Mouse (Mus musculus) lung, adult 2 months (tissue): ENCODE results near the gene Clec12a.

Experiments used
- CTCF ChIP-seq: fragments of 200-500 bp; IDR thresholded peaks from 2 replicates; pipeline ENCODE4 v1.5.1; 2011; ENCODE audit warnings: mild to moderate bottlenecking, low read length, control low read depth; ENCODE audit not compliant: insufficient read depth
- POLR2A ChIP-seq: fragments of 200-500 bp; IDR thresholded peaks from 2 replicates; pipeline ENCODE4 v1.6.1; 2011; ENCODE audit warnings: low read depth, mild to moderate bottlenecking, control low read depth, low read length, borderline replicate concordance; ENCODE audit errors: extremely low read depth

DNA sequence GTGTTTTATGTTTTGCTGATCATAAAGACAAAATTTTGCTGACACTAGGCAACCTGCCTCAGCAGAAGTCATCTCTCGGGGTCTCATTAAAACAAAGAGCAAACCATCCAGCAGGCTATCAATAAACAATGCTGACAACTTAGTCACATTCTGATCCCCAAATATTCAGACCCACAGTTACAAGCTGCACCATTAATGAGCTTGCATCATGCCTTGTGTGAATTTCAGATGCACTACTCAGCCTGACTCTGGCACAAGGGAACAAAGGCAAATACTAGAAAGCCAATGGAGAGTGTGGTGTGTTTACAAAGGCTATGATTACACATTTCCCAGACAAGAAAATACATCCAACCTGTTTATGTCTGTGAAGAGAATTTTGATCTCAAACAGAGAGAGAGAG lies 71.7 kb downstream of the Clec12a start:
- TF ChIP-seq CTCF, result no peak
- TF ChIP-seq POLR2A, result no peak
